Mouse (Mus musculus) neutrophil, adult 65 days (primary cell): ENCODE measurements around the gene Foxp1. TPM values are rescaled to one million over a fixed set of nuclear protein-coding genes. Genes with fewer than 3 reads are reported as not detected.

ENCODE experiments used
- total RNA-seq: library from RNA; stranded (reverse); gene quantifications from 2 replicates; pipeline ENCODE4 v1.2.4, GENCODE M21; 2023

Gene Foxp1
- total RNA-seq: 103 and 155 TPM in 2 replicates

GRCm38 (mm10) chr6:99522359-99523108 lies at the start of gene Foxp1:
Gene Foxp1 (minus strand): TSS chr6:99522721.

Other genes with a start within 250 kb of the Foxp1 start
- gene Eif4e3, start 144.1 kb upstream of the Foxp1 start, total RNA-seq: 43.1 and 47.3 TPM in 2 replicates
- 11.7 and 23.1 TPM in 2 replicates for gene Gm20696, start 144.1 kb upstream of the Foxp1 start, total RNA-seq
- gene Gpr27, start 170.0 kb upstream of the Foxp1 start, total RNA-seq: 33.7 and 38.6 TPM in 2 replicates
- 9.3 and 18.2 TPM in 2 replicates for gene Prok2, start 203.7 kb upstream of the Foxp1 start, total RNA-seq